Mouse (Mus musculus): ENCODE data around the gene Nostrin. TPM values are rescaled to one million over a fixed set of nuclear protein-coding genes. Genes with fewer than 3 reads are reported as not detected.

Nostrin gene
- polyA plus RNA-seq, 1 experiment from 2014 or later, result 2.8 TPM

DNA sequence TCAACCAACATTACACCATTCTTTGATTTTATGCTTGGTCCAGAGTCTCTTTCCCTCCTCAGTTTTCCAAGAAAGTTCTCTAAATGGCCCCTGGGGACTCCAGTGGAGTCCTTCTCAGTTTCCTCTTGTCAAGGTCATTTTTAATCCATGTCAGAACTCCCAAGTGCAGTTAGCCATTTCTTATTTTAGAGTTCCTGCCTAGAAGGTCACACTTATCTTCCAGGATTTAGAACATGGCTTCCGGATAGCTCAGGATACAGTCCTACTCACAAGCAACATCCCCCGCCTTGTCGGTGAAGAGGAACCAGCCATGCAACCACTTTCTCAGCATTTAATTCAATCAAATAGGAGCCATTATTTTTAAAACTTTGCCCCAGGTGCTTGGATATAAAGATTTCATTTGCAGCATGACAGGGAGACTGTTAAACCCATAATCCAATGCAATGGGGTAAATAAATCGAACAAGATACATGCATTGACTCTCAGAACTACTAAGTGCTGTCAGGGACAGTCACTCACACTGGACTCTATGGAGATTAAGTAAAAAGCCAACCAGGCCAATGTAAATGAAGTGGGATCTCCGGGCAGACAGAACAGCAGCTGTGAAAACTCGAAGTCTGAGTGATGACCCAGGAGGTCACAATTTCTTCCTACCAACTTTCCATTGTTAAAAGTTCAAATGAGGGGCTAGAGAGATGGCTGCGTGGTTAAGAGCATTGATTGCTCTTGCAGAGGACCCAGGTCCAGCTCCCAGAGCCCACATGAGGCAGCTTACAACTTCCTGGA is 6.0 kb upstream of the Nostrin start:
- Histone ChIP-seq H3K27me3 (replicated peaks) (no peaks in the 10 kb centered on the region), H3K4me1 (replicated peaks) (peaks cover 20% of the 10 kb centered on the region), H3K4me2 (no peak overlapping the region), H3K36me3 (no peaks in the 10 kb centered on the region), H3K27ac (ENCODE audit: poor library complexity, severe bottlenecking) (peak overlapping the region; percentile 54), H3K4me3 (no peak overlapping the region), H3K9me3 (replicated peaks) (no peaks in the 10 kb centered on the region), H3K9ac (no peak overlapping the region)
- ATAC-seq (ENCODE audit: insufficient number of reproducible peaks, low FRiP score), result peak; percentile 45; the same call in 1 of the 2 replicates
- WGBS, result 55% methylated on average over 7 of the region's 7 CpGs

GRCm38 (mm10) chr2:69132046-69132445 is 3.6 kb upstream of the Nostrin start:
- no peak for ATAC-seq (ENCODE audit: insufficient number of reproducible peaks, low FRiP score)
- no peaks in the 10 kb centered on the region for H3K36me3 ChIP-seq
- H3K4me2 ChIP-seq, result no peak overlapping the region
- H3K9ac ChIP-seq, result no peak overlapping the region
- WGBS, result 41% methylated on average over 3 of the region's 3 CpGs
- H3K4me1 ChIP-seq (replicated peaks), result peaks cover 26% of the 10 kb centered on the region
- H3K27ac ChIP-seq (ENCODE audit: poor library complexity, severe bottlenecking), result no peak overlapping the region
- H3K9me3 ChIP-seq (replicated peaks), result no peaks in the 10 kb centered on the region
- H3K4me3 ChIP-seq, result no peak overlapping the region
- no peaks in the 10 kb centered on the region for H3K27me3 ChIP-seq (replicated peaks)

GRCm38 (mm10) chr2:69132488-69133040 is 3.0 kb upstream of the Nostrin start:
- H3K9ac ChIP-seq, result no peak overlapping the region
- no peaks in the 10 kb centered on the region for H3K9me3 ChIP-seq (replicated peaks)
- H3K27ac ChIP-seq (ENCODE audit: poor library complexity, severe bottlenecking), result no peak overlapping the region
- WGBS, result 33% methylated on average over 5 of the region's 5 CpGs
- peaks cover 26% of the 10 kb centered on the region for H3K4me1 ChIP-seq (replicated peaks)
- ATAC-seq (ENCODE audit: insufficient number of reproducible peaks, low FRiP score), result no peak
- no peaks in the 10 kb centered on the region for H3K27me3 ChIP-seq (replicated peaks)
- no peak overlapping the region for H3K4me2 ChIP-seq
- H3K4me3 ChIP-seq, result no peak overlapping the region
- H3K36me3 ChIP-seq, result no peaks in the 10 kb centered on the region

- no peaks in the 10 kb centered on the region for H3K9me3 ChIP-seq (replicated peaks)
- no peaks in the 10 kb centered on the region for H3K27me3 ChIP-seq (replicated peaks)
- WGBS, result 55% methylated on average over 1 of the region's 1 CpGs
- no peak for ATAC-seq (ENCODE audit: insufficient number of reproducible peaks, low FRiP score)
- H3K4me3 ChIP-seq, result no peak overlapping the region
- no peak overlapping the region for H3K27ac ChIP-seq (ENCODE audit: poor library complexity, severe bottlenecking)
- H3K9ac ChIP-seq, result no peak overlapping the region
- no peaks in the 10 kb centered on the region for H3K36me3 ChIP-seq
- no peak overlapping the region for H3K4me2 ChIP-seq
- peaks cover 22% of the 10 kb centered on the region for H3K4me1 ChIP-seq (replicated peaks)
Measured at GRCm38 (mm10) chr2:69134186-69134585, 1.4 kb upstream of the Nostrin start.

GRCm38 (mm10) chr2:69134937-69135336 is 663 bp upstream of the Nostrin start:
- Histone ChIP-seq H3K27ac (ENCODE audit: poor library complexity, severe bottlenecking) (no peak overlapping the region), H3K9me3 (replicated peaks) (no peaks in the 10 kb centered on the region), H3K36me3 (no peaks in the 10 kb centered on the region), H3K9ac (no peak overlapping the region), H3K27me3 (replicated peaks) (no peaks in the 10 kb centered on the region), H3K4me3 (no peak overlapping the region), H3K4me2 (no peak overlapping the region), H3K4me1 (replicated peaks) (peaks cover 15% of the 10 kb centered on the region; the same call in 1 of the 2 replicates)
- WGBS, result 46% methylated on average over 9 of the region's 9 CpGs
- no peak for ATAC-seq (ENCODE audit: insufficient number of reproducible peaks, low FRiP score)

- Histone ChIP-seq H3K4me1 (replicated peaks) (peaks cover 11% of the 10 kb centered on the region), H3K27ac (ENCODE audit: poor library complexity, severe bottlenecking) (no peak overlapping the region), H3K9ac (no peak overlapping the region), H3K4me2 (no peak overlapping the region), H3K4me3 (no peak overlapping the region), H3K36me3 (no peaks in the 10 kb centered on the region), H3K27me3 (replicated peaks) (no peaks in the 10 kb centered on the region), H3K9me3 (replicated peaks) (no peaks in the 10 kb centered on the region)
- WGBS, result 81% methylated on average over 10 of the region's 10 CpGs
- no peak for ATAC-seq (ENCODE audit: insufficient number of reproducible peaks, low FRiP score)
Measured at GRCm38 (mm10) chr2:69137406-69138084, 1.9 kb downstream of the Nostrin start.

GRCm38 (mm10) chr2:69138759-69139158 is 3.2 kb downstream of the Nostrin start:
- no peak for ATAC-seq (ENCODE audit: insufficient number of reproducible peaks, low FRiP score)
- 65% methylated on average over 4 of the region's 4 CpGs for WGBS
- H3K9ac ChIP-seq, result no peak overlapping the region
- H3K36me3 ChIP-seq, result no peaks in the 10 kb centered on the region
- no peaks in the 10 kb centered on the region for H3K9me3 ChIP-seq (replicated peaks)
- no peak overlapping the region for H3K4me2 ChIP-seq
- H3K27ac ChIP-seq (ENCODE audit: poor library complexity, severe bottlenecking), result no peak overlapping the region
- H3K27me3 ChIP-seq (replicated peaks), result no peaks in the 10 kb centered on the region
- peaks cover 11% of the 10 kb centered on the region for H3K4me1 ChIP-seq (replicated peaks)
- H3K4me3 ChIP-seq, result no peak overlapping the region

DNA sequence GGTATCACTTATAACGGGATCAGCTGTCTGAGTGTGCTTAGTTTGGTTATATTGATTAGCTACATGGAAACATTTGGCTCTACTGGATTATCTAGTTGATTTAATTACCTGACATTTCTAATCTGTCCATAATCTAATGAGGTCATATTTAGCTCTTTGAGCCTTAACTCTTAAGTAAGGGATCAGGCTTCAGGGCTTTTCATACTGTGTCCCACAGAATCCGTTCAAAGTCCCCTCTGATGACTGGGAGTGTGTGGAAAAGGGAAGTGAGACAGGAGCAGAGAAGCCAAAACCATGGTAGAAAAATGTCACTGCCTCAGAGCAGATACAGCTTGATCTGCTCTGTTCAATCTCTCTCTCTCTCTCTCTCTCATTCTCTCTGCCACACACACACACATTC is 4.6 kb downstream of the Nostrin start:
- H3K27me3 ChIP-seq (replicated peaks), result no peaks in the 10 kb centered on the region
- 64% methylated on average over 2 of the region's 2 CpGs for WGBS
- H3K36me3 ChIP-seq, result no peaks in the 10 kb centered on the region
- H3K4me1 ChIP-seq (replicated peaks), result peaks cover 6% of the 10 kb centered on the region
- H3K9me3 ChIP-seq (replicated peaks), result no peaks in the 10 kb centered on the region
- no peak overlapping the region for H3K9ac ChIP-seq
- H3K4me3 ChIP-seq, result no peak overlapping the region
- no peak overlapping the region for H3K27ac ChIP-seq (ENCODE audit: poor library complexity, severe bottlenecking)
- no peak overlapping the region for H3K4me2 ChIP-seq
- ATAC-seq (ENCODE audit: insufficient number of reproducible peaks, low FRiP score), result no peak

GRCm38 (mm10) chr2:69140816-69141215 is 5.2 kb downstream of the Nostrin start:
- Histone ChIP-seq H3K9ac (no peak overlapping the region), H3K4me2 (no peak overlapping the region), H3K36me3 (no peaks in the 10 kb centered on the region), H3K27ac (ENCODE audit: poor library complexity, severe bottlenecking) (no peak overlapping the region), H3K4me3 (no peak overlapping the region), H3K27me3 (replicated peaks) (no peaks in the 10 kb centered on the region), H3K9me3 (replicated peaks) (no peaks in the 10 kb centered on the region), H3K4me1 (replicated peaks) (peaks cover 4% of the 10 kb centered on the region)
- 57% methylated on average over 4 of the region's 4 CpGs for WGBS
- no peak for ATAC-seq (ENCODE audit: insufficient number of reproducible peaks, low FRiP score)

DNA sequence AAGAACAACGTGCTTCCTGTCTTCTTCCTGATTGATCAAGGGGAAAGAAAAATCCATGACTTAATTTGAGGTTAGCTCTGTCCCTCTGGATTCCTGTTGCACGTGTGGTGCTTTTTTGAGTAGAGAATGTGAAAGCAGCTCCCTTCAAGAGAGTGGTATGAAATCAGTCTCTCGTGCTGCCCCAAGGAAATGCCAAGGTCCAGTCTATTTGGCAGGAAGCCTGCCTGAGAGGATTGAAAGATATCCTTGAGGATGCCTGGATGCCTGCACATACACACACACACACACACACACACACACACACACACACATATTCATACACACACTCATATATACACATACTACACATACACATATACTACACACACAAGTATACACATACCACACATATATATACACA is 13.1 kb downstream of the Nostrin start:
- Histone ChIP-seq H3K27ac (ENCODE audit: poor library complexity, severe bottlenecking) (no peak overlapping the region), H3K27me3 (replicated peaks) (no peaks in the 10 kb centered on the region), H3K9me3 (replicated peaks) (no peaks in the 10 kb centered on the region), H3K4me2 (no peak overlapping the region), H3K4me3 (no peak overlapping the region), H3K4me1 (replicated peaks) (no peaks in the 10 kb centered on the region), H3K36me3 (no peaks in the 10 kb centered on the region), H3K9ac (no peak overlapping the region)
- no peak for ATAC-seq (ENCODE audit: insufficient number of reproducible peaks, low FRiP score)
- WGBS, result 49% methylated on average over 3 of the region's 3 CpGs

GRCm38 (mm10) chr2:69149154-69149553 is 13.6 kb downstream of the Nostrin start:
- H3K4me3 ChIP-seq, result no peak overlapping the region
- 81% methylated on average over 10 of the region's 10 CpGs for WGBS
- no peaks in the 10 kb centered on the region for H3K36me3 ChIP-seq
- H3K27me3 ChIP-seq (replicated peaks), result no peaks in the 10 kb centered on the region
- no peaks in the 10 kb centered on the region for H3K4me1 ChIP-seq (replicated peaks)
- no peak overlapping the region for H3K27ac ChIP-seq (ENCODE audit: poor library complexity, severe bottlenecking)
- no peaks in the 10 kb centered on the region for H3K9me3 ChIP-seq (replicated peaks)
- no peak overlapping the region for H3K4me2 ChIP-seq
- ATAC-seq (ENCODE audit: insufficient number of reproducible peaks, low FRiP score), result no peak
- no peak overlapping the region for H3K9ac ChIP-seq
